Mouse (Mus musculus): Measurements from ENCODE around the gene Gm49403. TPM values are rescaled to one million over a fixed set of nuclear protein-coding genes. Genes with fewer than 3 reads are reported as not detected.
"Not testable (repeated sequence)": the region's sequence is repeated elsewhere in the genome, so short reads cannot be mapped to it uniquely, and the experiment has no call there.

The Gm49403 gene
- polyA plus RNA-seq, 1 experiment from 2014 or later: not detected

GRCm38 (mm10) chr19:8887585-8888463 is 4.1 kb downstream of the Gm49403 start:
- no peak for ATAC-seq (ENCODE audit: insufficient read depth)
- peak; percentile 32 for DNase-seq

GRCm38 (mm10) chr19:8888511-8889385 is 5.0 kb downstream of the Gm49403 start, which contains the start of the genes 1810009A15Rik and Gm49416:
Gene 1810009A15Rik (plus strand): TSS chr19:8888853.
Gene Gm49416 (plus strand): TSS chr19:8888926.
- WGBS: under 1% methylated on average over 58 of the region's 58 CpGs
- Histone ChIP-seq H3K9ac (peak within 1 kb of the TSS; percentile 89), H3K4me2 (peak within 1 kb of the TSS; percentile 92), H3K4me3 (ENCODE audit: low read depth, low read length) (peak within 1 kb of the TSS; percentile 71), H3K36me3 (ENCODE audit: insufficient read depth) (peaks cover 21% of the 10 kb centered on the region), H3K27ac (ENCODE audit: low read depth) (peak within 1 kb of the TSS; percentile 92), H3K4me1 (ENCODE audit: insufficient read depth) (peaks cover 4% of the 10 kb centered on the region), H3K27me3 (ENCODE audit: insufficient read depth, low read length) (no peaks in the 10 kb centered on the region), H3K9me3 (ENCODE audit: low read depth, low read length) (no peaks in the 10 kb centered on the region)
- no peak for TF ChIP-seq CTCF (IDR thresholded peaks at IDR 0.05; ENCODE audit: low read depth)
- DNase-seq: peak; percentile 99
- ATAC-seq (ENCODE audit: insufficient read depth): peak; percentile 95

More at GRCm38 (mm10) chr19:8887585-8888463, 4.1 kb downstream of the Gm49403 start:
- Histone ChIP-seq H3K27ac (ENCODE audit: low read depth) (peak overlapping the region; percentile 92), H3K9me3 (ENCODE audit: low read depth, low read length) (no peaks in the 10 kb centered on the region), H3K4me1 (ENCODE audit: insufficient read depth) (no peaks in the 10 kb centered on the region; the same call in 1 of the 2 replicates), H3K36me3 (ENCODE audit: insufficient read depth) (peaks cover 21% of the 10 kb centered on the region), H3K4me3 (ENCODE audit: low read depth, low read length) (peak overlapping the region; percentile 71), H3K27me3 (ENCODE audit: insufficient read depth, low read length) (no peaks in the 10 kb centered on the region), H3K9ac (peak overlapping the region; percentile 89), H3K4me2 (peak overlapping the region; percentile 92)
- 13% methylated on average over 19 of the region's 19 CpGs for WGBS
- no peak for TF ChIP-seq CTCF (IDR thresholded peaks at IDR 0.05; ENCODE audit: low read depth)

GRCm38 (mm10) chr19:8892829-8893766 is 9.4 kb downstream of the Gm49403 start, which contains the start of gene Ints5:
Gene Ints5 (plus strand): TSS chr19:8893005.
- no peak for TF ChIP-seq CTCF (IDR thresholded peaks at IDR 0.05; ENCODE audit: low read depth)
- Histone ChIP-seq H3K4me2 (peak within 1 kb of the TSS; percentile 84), H3K36me3 (ENCODE audit: insufficient read depth) (peaks cover 51% of the 10 kb centered on the region), H3K9ac (peak within 1 kb of the TSS; percentile 92), H3K27ac (ENCODE audit: low read depth) (peak within 1 kb of the TSS; percentile 90), H3K4me1 (ENCODE audit: insufficient read depth) (peaks cover 11% of the 10 kb centered on the region), H3K9me3 (ENCODE audit: low read depth, low read length) (no peaks in the 10 kb centered on the region), H3K4me3 (ENCODE audit: low read depth, low read length) (peak within 1 kb of the TSS; percentile 87), H3K27me3 (ENCODE audit: insufficient read depth, low read length) (no peaks in the 10 kb centered on the region)
- WGBS: 2% methylated on average over 54 of the region's 54 CpGs
- DNase-seq (peak; percentile 95), ATAC-seq (ENCODE audit: insufficient read depth) (peak; percentile 57)

GRCm38 (mm10) chr19:8895397-8895960 is 11.7 kb downstream of the Gm49403 start:
- ATAC-seq (ENCODE audit: insufficient read depth): no peak
- no peak for DNase-seq
- H3K36me3 ChIP-seq (ENCODE audit: insufficient read depth): peaks cover 43% of the 10 kb centered on the region
- H3K27me3 ChIP-seq (ENCODE audit: insufficient read depth, low read length): no peaks in the 10 kb centered on the region
- peaks cover 16% of the 10 kb centered on the region for H3K4me1 ChIP-seq (ENCODE audit: insufficient read depth)
- WGBS: 87% methylated on average over 9 of the region's 9 CpGs
- no peak overlapping the region for H3K9ac ChIP-seq
- no peak for TF ChIP-seq CTCF (IDR thresholded peaks at IDR 0.05; ENCODE audit: low read depth)
- H3K27ac ChIP-seq (ENCODE audit: low read depth): no peak overlapping the region
- H3K4me2 ChIP-seq: no peak overlapping the region
- no peaks in the 10 kb centered on the region for H3K9me3 ChIP-seq (ENCODE audit: low read depth, low read length)
- H3K4me3 ChIP-seq (ENCODE audit: low read depth, low read length): no peak overlapping the region

- not testable (repeated sequence) for H3K9ac ChIP-seq; ATAC-seq (ENCODE audit: insufficient read depth); H3K27me3 ChIP-seq (ENCODE audit: insufficient read depth, low read length); H3K4me2 ChIP-seq; H3K9me3 ChIP-seq (ENCODE audit: low read depth, low read length); H3K4me3 ChIP-seq (ENCODE audit: low read depth, low read length); H3K27ac ChIP-seq (ENCODE audit: low read depth); DNase-seq
- 84% methylated on average over 5 of the region's 5 CpGs for WGBS
- Histone ChIP-seq H3K36me3 (ENCODE audit: insufficient read depth) (peaks cover 38% of the 10 kb centered on the region), H3K4me1 (ENCODE audit: insufficient read depth) (peaks cover 16% of the 10 kb centered on the region)
These were observed 12.5 kb downstream of the Gm49403 start for GRCm38 (mm10) chr19:8896231-8896630.

GRCm38 (mm10) chr19:8897211-8897864 is 13.6 kb downstream of the Gm49403 start:
- H3K27me3 ChIP-seq (ENCODE audit: insufficient read depth, low read length); H3K9me3 ChIP-seq (ENCODE audit: low read depth, low read length): not testable (repeated sequence)
- peak; percentile 62 for ATAC-seq (ENCODE audit: insufficient read depth)
- Histone ChIP-seq H3K27ac (ENCODE audit: low read depth) (peak overlapping the region; percentile 86), H3K4me3 (ENCODE audit: low read depth, low read length) (peak overlapping the region; percentile 89), H3K9ac (peak overlapping the region; percentile 96), H3K4me1 (ENCODE audit: insufficient read depth) (peaks cover 16% of the 10 kb centered on the region), H3K36me3 (ENCODE audit: insufficient read depth) (peaks cover 42% of the 10 kb centered on the region), H3K4me2 (peak overlapping the region; percentile 65)
- DNase-seq: peak; percentile 60
- 21% methylated on average over 21 of the region's 21 CpGs for WGBS
